Mouse (Mus musculus): ENCODE data around the gene Smok3a.
"Not testable (repeated sequence)": the region's sequence is repeated elsewhere in the genome, so short reads cannot be mapped to it uniquely, and the experiment has no call there.

GRCm38 (mm10) chr5:138052894-138053293 is 31.8 kb downstream of the Smok3a start, which contains the start of gene Smok3c:
- TF ChIP-seq CTCF (IDR thresholded peaks at IDR 0.05; ENCODE audit: low read depth, low read length); POLR2A (IDR thresholded peaks at IDR 0.05; ENCODE audit: extremely low read depth, insufficient read depth, low read length): not testable (repeated sequence)

All from liver, adult 2 months (tissue).